Mouse (Mus musculus): ENCODE measurements around the gene Flywch2.

DNA sequence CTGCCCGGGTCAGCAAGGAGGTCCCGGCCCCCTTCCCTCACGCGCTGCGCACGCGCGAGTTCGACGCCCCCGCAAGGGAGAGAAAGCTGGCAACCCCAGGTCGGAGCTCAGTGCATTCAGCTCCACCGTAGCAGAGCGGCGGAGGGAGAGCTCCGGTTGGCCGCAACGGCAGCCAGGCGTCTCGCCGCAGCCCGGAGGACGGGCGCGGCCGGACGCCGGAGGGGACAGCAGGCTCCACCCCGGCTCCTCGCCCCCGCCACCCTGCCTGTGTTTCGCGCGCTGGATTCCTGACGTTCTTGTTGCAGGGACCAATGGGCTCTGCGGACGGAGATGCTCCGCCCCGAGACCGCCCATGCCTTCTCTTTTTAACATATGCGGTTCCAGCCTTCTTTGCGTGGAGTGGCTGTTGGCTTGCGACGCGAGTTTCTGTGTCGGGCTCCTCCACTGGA, 45.7 kb downstream of the Flywch2 start:
- TF ChIP-seq POLR2A (IDR thresholded peaks at IDR 0.05; ENCODE audit: borderline replicate concordance, extremely low read depth, low read depth, low read length) (peak; percentile 78), CTCF (IDR thresholded peaks at IDR 0.05; ENCODE audit: insufficient read depth, low read length) (no peak)
